Mouse (Mus musculus) heart, embryonic 11.5 days (tissue): ENCODE data around the gene Lypd6b. TPM values are rescaled to one million over a fixed set of nuclear protein-coding genes. Genes with fewer than 3 reads are reported as not detected.

Experiments used
- ATAC-seq: fragments of 200-750 bp; cut with Nextera tagmentation; replicated peaks from 2 replicates; pipeline ENCODE4 v1.8.0; 2017; ENCODE audit warnings: moderate library complexity; ENCODE audit not compliant: insufficient number of reproducible peaks, low FRiP score, low TSS enrichment
- H3K27ac ChIP-seq: fragments of 300-500 bp; sonication (generic); 2 replicates; pipeline ENCODE4 v1.5.1; 2014; ENCODE audit warnings: mild to moderate bottlenecking, low read depth, low read length
- H3K27me3 ChIP-seq: fragments of 300-500 bp; sonication (generic); 2 replicates; pipeline ENCODE4 v1.6.1; 2014; ENCODE audit warnings: mild to moderate bottlenecking, low read length, mixed read lengths; ENCODE audit not compliant: control insufficient read depth, insufficient read depth
- H3K36me3 ChIP-seq: fragments of 300-500 bp; sonication (generic); 2 replicates; pipeline ENCODE4 v1.6.1; 2014; ENCODE audit warnings: mild to moderate bottlenecking, low read length, moderate library complexity, mixed read lengths; ENCODE audit not compliant: control insufficient read depth, insufficient read depth
- H3K4me1 ChIP-seq: fragments of 300-500 bp; sonication (generic); 2 replicates; pipeline ENCODE4 v1.6.1; 2014; ENCODE audit warnings: low read length; ENCODE audit not compliant: control insufficient read depth, insufficient read depth
- H3K4me2 ChIP-seq: fragments of 300-500 bp; sonication (generic); 2 replicates; pipeline ENCODE4 v1.6.1; 2014; ENCODE audit warnings: mild to moderate bottlenecking, moderate library complexity
- H3K4me3 ChIP-seq: fragments of 300-500 bp; sonication (generic); 2 replicates; pipeline ENCODE4 v1.5.1; 2014; ENCODE audit warnings: low read depth, low read length
- H3K9ac ChIP-seq: fragments of 300-500 bp; sonication (generic); 2 replicates; pipeline ENCODE4 v1.6.1; 2014; ENCODE audit warnings: mild to moderate bottlenecking, low read depth, low read length, moderate library complexity
- H3K9me3 ChIP-seq: fragments of 300-500 bp; sonication (generic); replicated peaks from 2 replicates; pipeline ENCODE4 v1.6.1; 2016; ENCODE audit warnings: low read length; ENCODE audit not compliant: control insufficient read depth
- WGBS: fragments of 180-500 bp; shearing (Covaris S2); extraction: QIAGEN DNeasy Blood & Tissue Kit; methylation state at CpG from one replicate; pipeline ENCODE4 v1.1.7; 2014; ENCODE audit not compliant: insufficient replicate concordance; 5-methylcytosine and 5-hydroxymethylcytosine counted together
- polyA plus RNA-seq: library from polyadenylated mRNA; unstranded; fragments of >200 nt; fragmentation: Nextera tagmentation; extraction: Ambion mirVana; gene quantifications from 2 replicates; pipeline ENCODE4 v1.2.1, GENCODE M21; 2014

Lypd6b gene
- polyA plus RNA-seq, 1 experiment from 2014 or later = 1.3 TPM

- Histone ChIP-seq H3K4me3 (no peak overlapping the region), H3K36me3 (no peaks in the 10 kb centered on the region), H3K27me3 (no peaks in the 10 kb centered on the region), H3K27ac (no peak overlapping the region), H3K4me2 (no peak overlapping the region), H3K9ac (no peak overlapping the region), H3K9me3 (no peaks in the 10 kb centered on the region), H3K4me1 (no peaks in the 10 kb centered on the region)
- WGBS = 33% methylated on average over 1 of the region's 1 CpGs
- no peak for ATAC-seq
These were observed 38.1 kb downstream of the Lypd6b start for GRCm38 (mm10) chr2:49825588-49825987.

- Histone ChIP-seq H3K27me3 (no peaks in the 10 kb centered on the region), H3K27ac (no peak overlapping the region), H3K4me1 (no peaks in the 10 kb centered on the region), H3K4me2 (no peak overlapping the region), H3K9me3 (no peaks in the 10 kb centered on the region), H3K9ac (no peak overlapping the region), H3K36me3 (no peaks in the 10 kb centered on the region), H3K4me3 (no peak overlapping the region)
- no peak for ATAC-seq
- WGBS = 45% methylated on average over 4 of the region's 4 CpGs
These were observed 40.3 kb downstream of the Lypd6b start for GRCm38 (mm10) chr2:49827756-49828155.

- no peak overlapping the region for H3K27ac ChIP-seq
- no peaks in the 10 kb centered on the region for H3K4me1 ChIP-seq
- no peaks in the 10 kb centered on the region for H3K27me3 ChIP-seq
- no peak overlapping the region for H3K4me2 ChIP-seq
- no peaks in the 10 kb centered on the region for H3K9me3 ChIP-seq
- no peak overlapping the region for H3K4me3 ChIP-seq
- no peak overlapping the region for H3K9ac ChIP-seq
- ATAC-seq = no peak
- 89% methylated on average over 3 of the region's 3 CpGs for WGBS
- H3K36me3 ChIP-seq = no peaks in the 10 kb centered on the region
These were observed 42.9 kb downstream of the Lypd6b start for GRCm38 (mm10) chr2:49830369-49830768.

GRCm38 (mm10) chr2:49832277-49832803 is 44.9 kb downstream of the Lypd6b start:
- no peak overlapping the region for H3K4me3 ChIP-seq
- H3K27me3 ChIP-seq = no peaks in the 10 kb centered on the region
- no peak overlapping the region for H3K27ac ChIP-seq
- no peak overlapping the region for H3K9ac ChIP-seq
- no peaks in the 10 kb centered on the region for H3K36me3 ChIP-seq
- no peak for ATAC-seq
- no peaks in the 10 kb centered on the region for H3K9me3 ChIP-seq
- no peak overlapping the region for H3K4me2 ChIP-seq
- H3K4me1 ChIP-seq = no peaks in the 10 kb centered on the region
- WGBS = 70% methylated on average over 9 of the region's 9 CpGs

GRCm38 (mm10) chr2:49837454-49838059 is 50.1 kb downstream of the Lypd6b start:
- Histone ChIP-seq H3K9me3 (no peaks in the 10 kb centered on the region), H3K9ac (no peak overlapping the region), H3K4me3 (no peak overlapping the region), H3K27me3 (no peaks in the 10 kb centered on the region), H3K4me2 (no peak overlapping the region), H3K27ac (no peak overlapping the region), H3K36me3 (no peaks in the 10 kb centered on the region), H3K4me1 (peaks cover 6% of the 10 kb centered on the region; the same call in 1 of the 2 replicates)
- 70% methylated on average over 12 of the region's 12 CpGs for WGBS
- ATAC-seq = no peak

GRCm38 (mm10) chr2:49838611-49839010 is 51.1 kb downstream of the Lypd6b start:
- no peaks in the 10 kb centered on the region for H3K27me3 ChIP-seq
- WGBS = 69% methylated on average over 7 of the region's 7 CpGs
- H3K4me2 ChIP-seq = no peak overlapping the region
- ATAC-seq = no peak
- no peak overlapping the region for H3K9ac ChIP-seq
- no peaks in the 10 kb centered on the region for H3K36me3 ChIP-seq
- no peaks in the 10 kb centered on the region for H3K9me3 ChIP-seq
- H3K4me3 ChIP-seq = no peak overlapping the region
- peaks cover 6% of the 10 kb centered on the region; the same call in 1 of the 2 replicates for H3K4me1 ChIP-seq
- no peak overlapping the region for H3K27ac ChIP-seq

GRCm38 (mm10) chr2:49840573-49840972 is 53.1 kb downstream of the Lypd6b start:
- no peak for ATAC-seq
- H3K4me1 ChIP-seq = peaks cover 6% of the 10 kb centered on the region; the same call in 1 of the 2 replicates
- H3K4me2 ChIP-seq = no peak overlapping the region
- H3K36me3 ChIP-seq = no peaks in the 10 kb centered on the region
- WGBS = 34% methylated on average over 6 of the region's 6 CpGs
- H3K27me3 ChIP-seq = no peaks in the 10 kb centered on the region
- no peaks in the 10 kb centered on the region for H3K9me3 ChIP-seq
- H3K27ac ChIP-seq = no peak overlapping the region
- H3K4me3 ChIP-seq = no peak overlapping the region
- H3K9ac ChIP-seq = no peak overlapping the region

GRCm38 (mm10) chr2:49841089-49841488 is 53.6 kb downstream of the Lypd6b start:
- H3K9ac ChIP-seq = no peak overlapping the region
- no peaks in the 10 kb centered on the region for H3K36me3 ChIP-seq
- no peak overlapping the region for H3K4me3 ChIP-seq
- H3K4me2 ChIP-seq = no peak overlapping the region
- no peaks in the 10 kb centered on the region for H3K27me3 ChIP-seq
- H3K27ac ChIP-seq = no peak overlapping the region
- WGBS = 91% methylated on average over 5 of the region's 5 CpGs
- no peak for ATAC-seq
- no peaks in the 10 kb centered on the region for H3K9me3 ChIP-seq
- H3K4me1 ChIP-seq = peaks cover 6% of the 10 kb centered on the region; the same call in 1 of the 2 replicates

- Histone ChIP-seq H3K27me3 (no peaks in the 10 kb centered on the region), H3K27ac (no peak overlapping the region), H3K4me2 (no peak overlapping the region), H3K9ac (no peak overlapping the region), H3K36me3 (no peaks in the 10 kb centered on the region), H3K4me3 (no peak overlapping the region), H3K9me3 (no peaks in the 10 kb centered on the region), H3K4me1 (peaks cover 6% of the 10 kb centered on the region; the same call in 1 of the 2 replicates)
- ATAC-seq = no peak
- 67% methylated on average over 7 of the region's 7 CpGs for WGBS
These were observed 57.6 kb downstream of the Lypd6b start for GRCm38 (mm10) chr2:49845104-49845503.
